ENCODE assay signal across 19 mouse cellular contexts in the genomic region with DNA sequence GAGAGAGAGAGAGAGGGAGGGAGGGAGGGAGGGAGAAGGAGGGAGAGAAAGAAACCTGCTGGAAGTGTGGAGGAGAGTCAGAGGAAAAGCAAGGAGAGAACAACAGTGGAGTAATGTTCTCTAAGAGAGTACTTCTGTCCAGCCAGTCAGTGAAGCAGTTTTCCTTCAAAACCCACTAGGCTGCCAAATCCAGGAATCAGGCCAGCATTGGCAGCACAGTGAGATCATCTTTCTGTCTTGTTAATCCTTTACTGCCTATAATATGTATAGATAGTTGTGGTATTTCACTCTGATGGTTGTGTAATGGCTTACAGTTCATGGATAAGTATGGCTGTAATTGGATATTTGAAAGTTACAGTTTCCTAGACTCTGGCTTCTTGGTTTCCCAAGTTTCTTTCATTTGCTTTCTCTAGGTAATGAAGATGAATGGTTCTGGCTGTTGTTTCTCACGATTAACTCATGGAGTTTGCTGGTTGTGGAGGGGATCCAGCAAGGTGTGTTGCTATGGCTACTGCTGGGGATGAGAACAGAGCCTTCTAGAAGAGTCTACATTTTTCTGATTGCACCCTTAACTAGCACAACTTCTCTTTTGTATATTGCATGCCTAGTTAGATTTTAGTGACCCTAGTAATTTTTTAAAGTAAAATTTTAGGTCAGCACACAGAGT.
DNase-seq lines count a peak whose midpoint lies in the region; ATAC-seq and TF ChIP-seq lines count a peak whose summit lies in the region.
"Had no signal": no experiment of that assay in that cellular context is flagged by ENCODE, and none has a peak within 500 bp of the region (broad histone marks: within the 10 kb centered on the region; RNA-seq: fewer than 3 reads in every experiment).

No protein-coding gene starts in this region.

- H3K9me3 ChIP-seq in hindbrain, embryonic 14.5 days (ENCODE audit: control insufficient read depth, low read length) = no peaks in the 10 kb centered on the region
- no peaks in the 10 kb centered on the region for H3K9me3 ChIP-seq in hindbrain, embryonic 11.5 days (ENCODE audit: control insufficient read depth, low read length)
- H3K9me3 ChIP-seq in stomach, embryonic 15.5 days = no peaks in the 10 kb centered on the region
- H3K9me3 ChIP-seq in stomach, postnatal 0 days (ENCODE audit: control insufficient read depth, low read length) = no peaks in the 10 kb centered on the region
- H3K9me3 ChIP-seq in embryonic facial prominence, embryonic 14.5 days (ENCODE audit: control insufficient read depth, low read length) = no peaks in the 10 kb centered on the region
- H3K9me3 ChIP-seq: embryonic facial prominence, embryonic 13.5 days; forebrain, embryonic 10.5 days; heart, embryonic 10.5 days; hindbrain, embryonic 15.5 days; midbrain, embryonic 13.5 days had no signal

- peak; percentile 36 for DNase-seq in hindbrain, embryonic 14.5 days (ENCODE audit: low spot score)
- no peak for DNase-seq in hindbrain, embryonic 11.5 days (ENCODE audit: low spot score)
- no peak for DNase-seq in stomach, postnatal 0 days (ENCODE audit: low spot score)
- DNase-seq in embryonic facial prominence, embryonic 14.5 days (ENCODE audit: low spot score) = peak; percentile 64
- no peak for DNase-seq in retina, embryonic 14.5 days (ENCODE audit: low spot score)
- no peak for DNase-seq in retina, postnatal 1 day
- DNase-seq: cerebellum, adult 9-10 months; heart, postnatal 10 days; lung, postnatal 10 days; right cerebral cortex, postnatal 25 days; thymus, postnatal 25 days had no signal

- no peak overlapping the region for H3K4me2 ChIP-seq in hindbrain, embryonic 14.5 days (replicated peaks)
- H3K4me2 ChIP-seq in hindbrain, embryonic 11.5 days (replicated peaks; ENCODE audit: low read depth, low read length) = no peak overlapping the region
- no peak overlapping the region for H3K4me2 ChIP-seq in stomach, embryonic 15.5 days
- H3K4me2 ChIP-seq in stomach, postnatal 0 days (replicated peaks; ENCODE audit: low read depth) = no peak overlapping the region
- H3K4me2 ChIP-seq in embryonic facial prominence, embryonic 14.5 days (ENCODE audit: low read depth, low read length) = no peak overlapping the region
- H3K4me2 ChIP-seq: embryonic facial prominence, embryonic 13.5 days; hindbrain, embryonic 15.5 days; midbrain, embryonic 13.5 days had no signal

- no peak overlapping the region for H3K9ac ChIP-seq in hindbrain, embryonic 14.5 days
- no peak overlapping the region for H3K9ac ChIP-seq in hindbrain, embryonic 11.5 days (ENCODE audit: low read depth, low read length)
- H3K9ac ChIP-seq in stomach, embryonic 15.5 days = no peak overlapping the region
- no peak overlapping the region for H3K9ac ChIP-seq in stomach, postnatal 0 days (ENCODE audit: low read length)
- H3K9ac ChIP-seq in embryonic facial prominence, embryonic 14.5 days (ENCODE audit: low read depth, low read length) = no peak overlapping the region
- H3K9ac ChIP-seq: embryonic facial prominence, embryonic 13.5 days; hindbrain, embryonic 15.5 days; midbrain, embryonic 13.5 days had no signal

- WGBS in hindbrain, embryonic 14.5 days = 45% methylated on average over 1 of the region's 1 CpGs
- 45% methylated on average over 1 of the region's 1 CpGs for WGBS in hindbrain, embryonic 11.5 days
- WGBS in stomach, embryonic 15.5 days = 11% methylated on average over 1 of the region's 1 CpGs
- WGBS in stomach, postnatal 0 days = 8% methylated on average over 1 of the region's 1 CpGs
- WGBS in embryonic facial prominence, embryonic 14.5 days = 30% methylated on average over 1 of the region's 1 CpGs

- H3K4me3 ChIP-seq in hindbrain, embryonic 14.5 days (replicated peaks; ENCODE audit: low read length) = no peak overlapping the region
- H3K4me3 ChIP-seq in hindbrain, embryonic 11.5 days (ENCODE audit: low read depth, low read length) = no peak overlapping the region
- no peak overlapping the region for H3K4me3 ChIP-seq in stomach, embryonic 15.5 days (replicated peaks)
- no peak overlapping the region for H3K4me3 ChIP-seq in stomach, postnatal 0 days (ENCODE audit: low read depth, low read length)
- no peak overlapping the region for H3K4me3 ChIP-seq in embryonic facial prominence, embryonic 14.5 days (ENCODE audit: low read depth, low read length)
- H3K4me3 ChIP-seq: embryonic facial prominence, embryonic 13.5 days; forebrain, embryonic 10.5 days; heart, embryonic 10.5 days; hindbrain, embryonic 15.5 days; midbrain, embryonic 13.5 days; myocyte had no signal

- TF ChIP-seq EP300 in stomach, postnatal 0 days (optimal IDR thresholded peaks at IDR 0.05) = no peak

- no peaks in the 10 kb centered on the region for H3K36me3 ChIP-seq in hindbrain, embryonic 14.5 days (replicated peaks; ENCODE audit: control insufficient read depth, insufficient read depth)
- H3K36me3 ChIP-seq in hindbrain, embryonic 11.5 days (ENCODE audit: control insufficient read depth, insufficient read depth, low read length) = no peaks in the 10 kb centered on the region
- no peaks in the 10 kb centered on the region for H3K36me3 ChIP-seq in stomach, embryonic 15.5 days
- H3K36me3 ChIP-seq in stomach, postnatal 0 days (ENCODE audit: control insufficient read depth, insufficient read depth, low read length) = no peaks in the 10 kb centered on the region
- H3K36me3 ChIP-seq in embryonic facial prominence, embryonic 14.5 days (ENCODE audit: control insufficient read depth, insufficient read depth, low read length) = no peaks in the 10 kb centered on the region
- H3K36me3 ChIP-seq: embryonic facial prominence, embryonic 13.5 days; forebrain, embryonic 10.5 days; heart, embryonic 10.5 days; hindbrain, embryonic 15.5 days; midbrain, embryonic 13.5 days had no signal

- H3K4me1 ChIP-seq in hindbrain, embryonic 14.5 days (replicated peaks; ENCODE audit: control insufficient read depth, insufficient read depth, low read length) = no peaks in the 10 kb centered on the region
- H3K4me1 ChIP-seq in hindbrain, embryonic 11.5 days (replicated peaks; ENCODE audit: control insufficient read depth, insufficient read depth, low read length) = no peaks in the 10 kb centered on the region
- H3K4me1 ChIP-seq in stomach, embryonic 15.5 days = no peaks in the 10 kb centered on the region
- no peaks in the 10 kb centered on the region for H3K4me1 ChIP-seq in stomach, postnatal 0 days (replicated peaks; ENCODE audit: control insufficient read depth, insufficient read depth)
- 0 out of 2 replicates have a peak, but pooled peaks cover 3% of the 10 kb centered on the region for H3K4me1 ChIP-seq in embryonic facial prominence, embryonic 14.5 days (ENCODE audit: control insufficient read depth, insufficient read depth, low read length)
- H3K4me1 ChIP-seq: heart, embryonic 10.5 days; midbrain, embryonic 13.5 days had no signal

- TF ChIP-seq CTCF in stomach, postnatal 0 days (IDR thresholded peaks at IDR 0.05; ENCODE audit: low read depth) = no peak

- no peak for ATAC-seq in hindbrain, embryonic 14.5 days (ENCODE audit: low FRiP score)
- ATAC-seq in hindbrain, embryonic 11.5 days (ENCODE audit: low FRiP score) = no peak
- ATAC-seq in stomach, embryonic 15.5 days (ENCODE audit: insufficient read depth, low FRiP score, low read depth) = 0 out of 2 replicates have a peak, but pooled peaks have one; percentile 22
- ATAC-seq in stomach, postnatal 0 days (ENCODE audit: low FRiP score, low TSS enrichment) = no peak
- peak; percentile 37 for ATAC-seq in embryonic facial prominence, embryonic 14.5 days (ENCODE audit: low read depth)
- ATAC-seq: intestine, postnatal 0 days; midbrain, embryonic 13.5 days had no signal

- no peaks in the 10 kb centered on the region for H3K27me3 ChIP-seq in hindbrain, embryonic 14.5 days (ENCODE audit: control insufficient read depth, insufficient read depth, low read length)
- H3K27me3 ChIP-seq in hindbrain, embryonic 11.5 days (ENCODE audit: control insufficient read depth, insufficient read depth, low read length) = no peaks in the 10 kb centered on the region
- H3K27me3 ChIP-seq in stomach, embryonic 15.5 days (replicated peaks) = no peaks in the 10 kb centered on the region
- no peaks in the 10 kb centered on the region for H3K27me3 ChIP-seq in stomach, postnatal 0 days (ENCODE audit: control insufficient read depth, insufficient read depth, low read length)
- H3K27me3 ChIP-seq in embryonic facial prominence, embryonic 14.5 days (replicated peaks; ENCODE audit: control insufficient read depth, insufficient read depth, low read length) = no peaks in the 10 kb centered on the region
- H3K27me3 ChIP-seq: embryonic facial prominence, embryonic 13.5 days; hindbrain, embryonic 15.5 days; midbrain, embryonic 13.5 days had no signal

- H3K27ac ChIP-seq in hindbrain, embryonic 14.5 days = no peak overlapping the region
- H3K27ac ChIP-seq in hindbrain, embryonic 11.5 days (ENCODE audit: low read depth, low read length) = no peak overlapping the region
- no peak overlapping the region for H3K27ac ChIP-seq in stomach, embryonic 15.5 days
- no peak overlapping the region for H3K27ac ChIP-seq in stomach, postnatal 0 days (replicated peaks)
- no peak overlapping the region for H3K27ac ChIP-seq in embryonic facial prominence, embryonic 14.5 days (replicated peaks; ENCODE audit: low read depth, low read length)
- H3K27ac ChIP-seq: embryonic facial prominence, embryonic 13.5 days; forebrain, embryonic 10.5 days; heart, embryonic 10.5 days; hindbrain, embryonic 15.5 days; midbrain, embryonic 13.5 days had no signal

Comparison
In these comparisons a context has a peak if more than half of its experiments do, and no peak if none do; other contexts are left out.
1. ATAC-seq: peak in stomach, embryonic 15.5 days (single experiment) and embryonic facial prominence, embryonic 14.5 days (single experiment); none in hindbrain, embryonic 14.5 days (single experiment), hindbrain, embryonic 11.5 days (single experiment) and stomach, postnatal 0 days (single experiment).
2. DNase-seq: peak in hindbrain, embryonic 14.5 days (single experiment) and embryonic facial prominence, embryonic 14.5 days (single experiment); none in hindbrain, embryonic 11.5 days (single experiment), stomach, postnatal 0 days (single experiment), retina, embryonic 14.5 days (single experiment) and retina, postnatal 1 day (single experiment).